Mouse (Mus musculus) liver, postnatal 0 days (tissue): ENCODE measurements at regions not wholly inside any gene's neighbourhood (a gene's known extent, or its start where the extent isn't known, plus 50 kb on each side); places are given as distances from the start of the nearest gene placed in this dataset.

ENCODE experiments used
- ATAC-seq: fragments of 200-750 bp; cut with Nextera tagmentation; 2 replicates; pipeline ENCODE4 v1.8.0; 2017; ENCODE audit warnings: mild to moderate bottlenecking, moderate library complexity
- DNase-seq: peaks from one replicate; pipeline ENCODE4 v3.0.0-alpha.2; 2016
- H3K27ac ChIP-seq: fragments of 300-500 bp; sonication (generic); 2 replicates; pipeline ENCODE4 v1.5.1; 2014; ENCODE audit warnings: antibody characterized with exemption, moderate library complexity, mild to moderate bottlenecking, low read depth
- H3K27me3 ChIP-seq: fragments of 300-500 bp; sonication (generic); 2 replicates; pipeline ENCODE4 v1.6.1; 2014; ENCODE audit warnings: low read length, control low read depth, mixed read lengths; ENCODE audit not compliant: insufficient read depth
- H3K36me3 ChIP-seq: fragments of 300-500 bp; sonication (generic); replicated peaks from 2 replicates; pipeline ENCODE4 v1.6.1; 2014; ENCODE audit warnings: mild to moderate bottlenecking, control low read depth, low read length, moderate library complexity, mixed read lengths; ENCODE audit not compliant: insufficient read depth
- H3K4me1 ChIP-seq: fragments of 300-500 bp; sonication (generic); 2 replicates; pipeline ENCODE4 v1.6.1; 2014; ENCODE audit warnings: antibody characterized with exemption, mild to moderate bottlenecking, control low read depth; ENCODE audit not compliant: insufficient read depth
- H3K4me2 ChIP-seq: fragments of 300-500 bp; sonication (generic); 2 replicates; pipeline ENCODE4 v1.6.1; 2014; ENCODE audit warnings: low read depth, mild to moderate bottlenecking, low read length, moderate library complexity, mixed read lengths
- H3K4me3 ChIP-seq: fragments of 300-500 bp; sonication (generic); 2 replicates; pipeline ENCODE4 v1.5.1; 2014; ENCODE audit warnings: low read depth, low read length
- H3K9ac ChIP-seq: fragments of 300-500 bp; sonication (generic); replicated peaks from 2 replicates; pipeline ENCODE4 v1.6.1; 2014; ENCODE audit warnings: mild to moderate bottlenecking, moderate library complexity
- H3K9me3 ChIP-seq: fragments of 300-500 bp; sonication (generic); 2 replicates; pipeline ENCODE4 v1.6.1; 2016; ENCODE audit warnings: mild to moderate bottlenecking, control low read depth, low read length, mixed read lengths
- CTCF ChIP-seq: sonication (generic); IDR thresholded peaks from 2 replicates; pipeline ENCODE4 v1.5.1; 2016; ENCODE audit warnings: antibody characterized with exemption, low read depth
- EP300 ChIP-seq: IDR thresholded peaks from 2 replicates; pipeline ENCODE4 v1.6.1; 2016; ENCODE audit warnings: antibody characterized with exemption, low read depth, mild to moderate bottlenecking
- WGBS: fragments of 180-500 bp; shearing (Covaris S2); extraction: QIAGEN DNeasy Blood & Tissue Kit; methylation state at CpG from one replicate; pipeline ENCODE4 v1.1.7; 2014; ENCODE audit not compliant: insufficient replicate concordance; 5-methylcytosine and 5-hydroxymethylcytosine counted together

- Histone ChIP-seq H3K27ac (no peak overlapping the region), H3K9ac (no peak overlapping the region), H3K9me3 (no peaks in the 10 kb centered on the region), H3K4me3 (no peak overlapping the region), H3K27me3 (no peaks in the 10 kb centered on the region), H3K4me2 (no peak overlapping the region), H3K4me1 (no peaks in the 10 kb centered on the region), H3K36me3 (no peaks in the 10 kb centered on the region)
- DNase-seq: no peak
- ATAC-seq: no peak
- TF ChIP-seq EP300 (no peak), CTCF (no peak)
These were observed 51.7 kb upstream of the Rasgrf1 start for GRCm38 (mm10) chr9:89858005-89858404.

GRCm38 (mm10) chr9:89850491-89851282 lies 59.0 kb upstream of the Rasgrf1 start:
- H3K4me3 ChIP-seq: no peak overlapping the region
- no peaks in the 10 kb centered on the region for H3K36me3 ChIP-seq
- ATAC-seq (no peak), DNase-seq (no peak)
- WGBS: 69% methylated on average over 10 of the region's 10 CpGs
- H3K4me2 ChIP-seq: no peak overlapping the region
- no peak overlapping the region for H3K27ac ChIP-seq
- H3K9me3 ChIP-seq: no peaks in the 10 kb centered on the region
- H3K4me1 ChIP-seq: no peaks in the 10 kb centered on the region
- no peak overlapping the region for H3K9ac ChIP-seq
- no peaks in the 10 kb centered on the region for H3K27me3 ChIP-seq
- no peak for TF ChIP-seq EP300
- no peak for TF ChIP-seq CTCF

GRCm38 (mm10) chr9:89849947-89850346 lies 59.8 kb upstream of the Rasgrf1 start:
- TF ChIP-seq CTCF (no peak), EP300 (no peak)
- Histone ChIP-seq H3K4me3 (no peak overlapping the region), H3K4me1 (no peaks in the 10 kb centered on the region), H3K4me2 (no peak overlapping the region), H3K27ac (no peak overlapping the region), H3K9ac (no peak overlapping the region), H3K9me3 (no peaks in the 10 kb centered on the region), H3K27me3 (no peaks in the 10 kb centered on the region), H3K36me3 (no peaks in the 10 kb centered on the region)
- WGBS: 81% methylated on average over 3 of the region's 3 CpGs
- ATAC-seq: no peak
- DNase-seq: no peak

- Histone ChIP-seq H3K4me2 (no peak overlapping the region), H3K4me1 (no peaks in the 10 kb centered on the region), H3K9me3 (no peaks in the 10 kb centered on the region), H3K4me3 (no peak overlapping the region), H3K27ac (no peak overlapping the region), H3K9ac (no peak overlapping the region), H3K36me3 (no peaks in the 10 kb centered on the region), H3K27me3 (no peaks in the 10 kb centered on the region)
- no peak for ATAC-seq
- WGBS: 62% methylated on average over 3 of the region's 3 CpGs
- no peak for DNase-seq
- no peak for TF ChIP-seq CTCF
- no peak for TF ChIP-seq EP300
These were observed 61.1 kb upstream of the Rasgrf1 start for GRCm38 (mm10) chr9:89848571-89848970.

- Histone ChIP-seq H3K27me3 (no peaks in the 10 kb centered on the region), H3K36me3 (no peaks in the 10 kb centered on the region), H3K4me2 (no peak overlapping the region), H3K9ac (no peak overlapping the region), H3K9me3 (no peaks in the 10 kb centered on the region), H3K4me3 (no peak overlapping the region), H3K27ac (no peak overlapping the region), H3K4me1 (no peaks in the 10 kb centered on the region)
- TF ChIP-seq EP300 (no peak), CTCF (no peak)
- ATAC-seq (no peak), DNase-seq (no peak)
These were observed 62.7 kb upstream of the Rasgrf1 start for GRCm38 (mm10) chr9:89846973-89847372.

- Histone ChIP-seq H3K27ac (peak overlapping the region; percentile 34; the same call in 1 of the 2 replicates), H3K27me3 (no peaks in the 10 kb centered on the region), H3K4me3 (no peak overlapping the region), H3K9ac (no peak overlapping the region), H3K9me3 (no peaks in the 10 kb centered on the region), H3K4me2 (no peak overlapping the region), H3K4me1 (no peaks in the 10 kb centered on the region), H3K36me3 (no peaks in the 10 kb centered on the region)
- TF ChIP-seq EP300: no peak
- no peak for TF ChIP-seq CTCF
- peak; percentile 17 for ATAC-seq
- 79% methylated on average over 8 of the region's 8 CpGs for WGBS
- no peak for DNase-seq
These were observed 67.0 kb upstream of the Rasgrf1 start for GRCm38 (mm10) chr9:89842776-89843089.
